Mouse (Mus musculus): ENCODE data around the gene Filip1. TPM values are rescaled to one million over a fixed set of nuclear protein-coding genes. Genes with fewer than 3 reads are reported as not detected.

The Filip1 gene
- total and polyA plus RNA-seq, 3 experiments: not detected

GRCm38 (mm10) chr9:79829842-79830800 is 182.5 kb downstream of the Filip1 start:
- Histone ChIP-seq H3K36me3 (ENCODE audit: control insufficient read depth in 1 of 2, insufficient read depth in 2 of 2, low read length in 2 of 2) (no peaks in the 10 kb centered on the region), H3K27me3 (ENCODE audit: control insufficient read depth in 1 of 2, insufficient read depth in 2 of 2, low read length in 2 of 2) (peaks cover 2 to 14% of the 10 kb centered on the region in 2 experiments), H3K79me2 (ENCODE audit: control insufficient read depth, insufficient read depth, low read length, poor library complexity) (no peaks in the 10 kb centered on the region), H3K9ac (ENCODE audit: control insufficient read depth, low read depth, low read length, poor library complexity, severe bottlenecking) (no peak overlapping the region), H3K4me3 (ENCODE audit: control insufficient read depth in 1 of 2, insufficient read depth in 1 of 2, low read depth in 2 of 2, low read length in 2 of 2) (no peak overlapping the region), H3K27ac (ENCODE audit: control insufficient read depth, low read depth, low read length) (no peak overlapping the region), H3K4me1 (ENCODE audit: control insufficient read depth in 1 of 2, insufficient read depth in 2 of 2, low read length in 2 of 2) (no peaks in the 10 kb centered on the region), H3K9me3 (replicated peaks; ENCODE audit: insufficient read depth, low read length) (no peaks in the 10 kb centered on the region)
- TF ChIP-seq MEF2A (IDR thresholded peaks at IDR 0.05; ENCODE audit: extremely low read depth, insufficient replicate concordance, low read depth, low read length, poor library complexity, severe bottlenecking) (no peak), ELF1 (IDR thresholded peaks at IDR 0.05; ENCODE audit: low read depth, low read length) (no peak), ZC3H11A (IDR thresholded peaks at IDR 0.05; ENCODE audit: low read depth, low read length) (no peak), TCF12 (IDR thresholded peaks at IDR 0.05; ENCODE audit: low read depth, low read length) (no peak), MAX (IDR thresholded peaks at IDR 0.05; ENCODE audit: low read length) (no peak), BHLHE40 (IDR thresholded peaks at IDR 0.05; ENCODE audit: borderline replicate concordance, low read depth, low read length) (no peak), NRF1 (IDR thresholded peaks at IDR 0.05; ENCODE audit: insufficient read depth, low read depth, low read length, poor library complexity, severe bottlenecking) (no peak), GABPA (IDR thresholded peaks at IDR 0.05; ENCODE audit: low read depth, low read length) (no peak), JUND (IDR thresholded peaks at IDR 0.05; ENCODE audit: low read depth, low read length) (no peak), ZNF384 (IDR thresholded peaks at IDR 0.05; ENCODE audit: low read depth, low read length) (no peak), ETS1 (IDR thresholded peaks at IDR 0.05; ENCODE audit: low read depth, low read length) (no peak), HCFC1 (IDR thresholded peaks at IDR 0.05; ENCODE audit: low read depth, low read length) (no peak), E2F4 (IDR thresholded peaks at IDR 0.05; ENCODE audit: borderline replicate concordance, low read depth, low read length) (no peak), CHD1 (IDR thresholded peaks at IDR 0.05; ENCODE audit: low read depth, low read length) (no peak), TBP (IDR thresholded peaks at IDR 0.05; ENCODE audit: low read depth, low read length) (no peak)
- DNase-seq (ENCODE audit: low read depth, low spot score): no peak

- Histone ChIP-seq H3K9me3 (replicated peaks; ENCODE audit: insufficient read depth, low read length) (no peaks in the 10 kb centered on the region), H3K9ac (ENCODE audit: control insufficient read depth, low read depth, low read length, poor library complexity, severe bottlenecking) (no peak overlapping the region), H3K27me3 (ENCODE audit: control insufficient read depth in 1 of 2, insufficient read depth in 2 of 2, low read length in 2 of 2) (peaks cover 2 to 15% of the 10 kb centered on the region in 2 experiments), H3K4me3 (ENCODE audit: control insufficient read depth in 1 of 2, insufficient read depth in 1 of 2, low read depth in 2 of 2, low read length in 2 of 2) (no peak overlapping the region), H3K36me3 (ENCODE audit: control insufficient read depth in 1 of 2, insufficient read depth in 2 of 2, low read length in 2 of 2) (no peaks in the 10 kb centered on the region), H3K27ac (ENCODE audit: control insufficient read depth, low read depth, low read length) (no peak overlapping the region), H3K79me2 (ENCODE audit: control insufficient read depth, insufficient read depth, low read length, poor library complexity) (no peaks in the 10 kb centered on the region), H3K4me1 (ENCODE audit: control insufficient read depth in 1 of 2, insufficient read depth in 2 of 2, low read length in 2 of 2) (no peaks in the 10 kb centered on the region)
- TF ChIP-seq MXI1 (IDR thresholded peaks at IDR 0.05; ENCODE audit: low read depth, low read length) (no peak), MAX (IDR thresholded peaks at IDR 0.05; ENCODE audit: low read length) (no peak), UBTF (IDR thresholded peaks at IDR 0.05; ENCODE audit: borderline replicate concordance, insufficient read depth, low read depth, low read length) (no peak), ETS1 (IDR thresholded peaks at IDR 0.05; ENCODE audit: low read depth, low read length) (no peak), KAT2A (conservative IDR thresholded peaks at IDR 0.05; ENCODE audit: low read depth, low read length) (no peak), POLR2AphosphoS5 (IDR thresholded peaks at IDR 0.05; ENCODE audit: borderline replicate concordance, low read depth, low read length) (no peak), RAD21 (IDR thresholded peaks at IDR 0.05; ENCODE audit: low read depth, low read length) (no peak)
- DNase-seq (ENCODE audit: low read depth, low spot score): no peak
Observed at GRCm38 (mm10) chr9:79827072-79827471, 185.6 kb downstream of the Filip1 start.

Measured in MEL (cell line).